Mouse (Mus musculus) megakaryocyte, embryonic 14.5 days (primary cell): ENCODE data around the gene Col13a1.

Experiments used
- FLI1 ChIP-seq: IDR thresholded peaks from 2 replicates; pipeline ENCODE4 v1.6.1; 2012; ENCODE audit warnings: low read length, inconsistent platforms, mixed read lengths
- GATA1 ChIP-seq: IDR thresholded peaks from 3 replicates; pipeline ENCODE4 v1.6.1; 2012; ENCODE audit warnings: mixed read lengths, low read length, inconsistent platforms, borderline replicate concordance

DNA sequence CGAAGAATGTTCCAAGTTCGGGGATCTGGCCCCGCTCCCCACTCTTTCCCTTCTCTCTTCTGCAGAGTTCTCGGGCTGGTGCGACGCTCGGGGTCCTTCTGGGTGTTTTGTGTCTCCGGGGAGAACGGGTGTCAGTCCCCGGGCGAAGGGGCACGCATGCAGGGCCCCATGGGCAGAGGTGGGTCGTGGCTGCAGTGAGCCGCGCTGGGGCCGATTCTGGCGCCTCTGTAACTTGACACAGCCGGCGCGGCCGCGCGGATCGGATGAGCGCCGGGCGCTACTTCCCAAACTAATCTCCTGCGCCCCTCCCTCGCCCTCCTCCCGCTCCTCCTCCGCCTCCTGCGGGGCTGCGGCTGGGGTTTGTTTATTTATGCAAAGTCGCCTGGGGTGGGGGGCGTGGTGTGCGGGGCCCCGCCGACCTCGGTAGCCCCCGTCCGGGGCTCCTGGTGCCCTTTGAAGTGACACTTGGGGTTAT is at the start of gene Col13a1:
- TF ChIP-seq GATA1 (no peak), FLI1 (no peak)
